ENCODE assay signal across 13 mouse cellular contexts in the genomic region with DNA sequence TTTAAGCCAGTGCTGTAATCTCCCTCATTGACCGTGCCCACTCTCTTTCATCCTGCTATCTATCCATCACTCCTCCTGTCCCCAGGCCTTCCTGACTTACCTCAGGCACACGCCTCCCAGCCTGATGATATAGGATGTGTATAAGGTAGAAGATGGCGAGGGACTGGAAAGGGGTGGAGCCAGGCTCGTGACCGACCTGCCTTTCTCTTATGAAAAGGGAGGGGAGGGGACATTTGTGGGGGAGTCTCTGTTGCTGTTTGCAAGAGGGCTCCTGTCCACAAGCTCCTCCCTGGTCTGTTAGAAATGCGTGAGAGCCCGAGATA. TPM values are rescaled to one million over a fixed set of nuclear protein-coding genes. Genes with fewer than 3 reads are reported as not detected.
DNase-seq lines count a peak whose midpoint lies in the region; ATAC-seq and TF ChIP-seq lines count a peak whose summit lies in the region.
"Had no signal": no experiment of that assay in that cellular context is flagged by ENCODE, and none has a peak within 500 bp of the region (broad histone marks: within the 10 kb centered on the region; RNA-seq: fewer than 3 reads in every experiment).

Tspo2 (minus strand) TSS at position 170 of the 323 bp plus-strand sequence.

- no peaks in the 10 kb centered on the region for H3K36me3 ChIP-seq in heart, embryonic 15.5 days
- no peaks in the 10 kb centered on the region for H3K36me3 ChIP-seq in ES-Bruce4 (ENCODE audit: control insufficient read depth, insufficient read depth, low read length, poor library complexity, severe bottlenecking)
- peaks cover 29% of the 10 kb centered on the region for H3K36me3 ChIP-seq in liver, embryonic 15.5 days (replicated peaks)
- H3K36me3 ChIP-seq: limb, embryonic 12.5 days had no signal

- 0 out of 2 replicates have a peak, but pooled peaks have one; percentile 26 for ATAC-seq in heart, embryonic 15.5 days (replicated peaks; ENCODE audit: insufficient number of reproducible peaks, insufficient read depth, low FRiP score, low read depth)
- ATAC-seq in erythroblast, adult 5-6 weeks (replicated peaks; ENCODE audit: low FRiP score, poor library complexity, severe bottlenecking) = peak; percentile 63
- ATAC-seq in liver, embryonic 15.5 days (ENCODE audit: insufficient read depth) = peak; percentile 77
- ATAC-seq in cerebellum, adult (ENCODE audit: insufficient number of reproducible peaks, low FRiP score, low TSS enrichment) = no peak

- 53% methylated on average over 7 of the region's 7 CpGs for WGBS in heart, embryonic 15.5 days
- 19% methylated on average over 7 of the region's 7 CpGs for WGBS in liver, embryonic 15.5 days (ENCODE audit: insufficient replicate concordance)

- H3K27me3 ChIP-seq in heart, embryonic 15.5 days = no peaks in the 10 kb centered on the region
- no peaks in the 10 kb centered on the region for H3K27me3 ChIP-seq in ES-Bruce4 (ENCODE audit: control insufficient read depth, insufficient read depth, low read length, poor library complexity, severe bottlenecking)
- H3K27me3 ChIP-seq in liver, embryonic 15.5 days = no peaks in the 10 kb centered on the region
- H3K27me3 ChIP-seq: limb, embryonic 12.5 days had no signal

- no peak within 1 kb of the TSS for H3K27ac ChIP-seq in heart, embryonic 15.5 days
- H3K27ac ChIP-seq in ES-Bruce4 (ENCODE audit: insufficient read depth, low read length) = no peak within 1 kb of the TSS
- H3K27ac ChIP-seq in liver, embryonic 15.5 days (replicated peaks) = peak within 1 kb of the TSS; percentile 97
- H3K27ac ChIP-seq: limb, embryonic 12.5 days had no signal

- TF ChIP-seq CTCF in ES-Bruce4 (IDR thresholded peaks at IDR 0.05; ENCODE audit: low read depth, low read length) = no peak

- H3K4me2 ChIP-seq in heart, embryonic 15.5 days = no peak within 1 kb of the TSS
- peak within 1 kb of the TSS; percentile 75 for H3K4me2 ChIP-seq in liver, embryonic 15.5 days
- H3K4me2 ChIP-seq: limb, embryonic 12.5 days had no signal

- TF ChIP-seq POLR2A in ES-Bruce4 (IDR thresholded peaks at IDR 0.05; ENCODE audit: insufficient read depth, low read length) = no peak

- no peak within 1 kb of the TSS for H3K4me3 ChIP-seq in heart, embryonic 15.5 days
- peak within 1 kb of the TSS; percentile 64 for H3K4me3 ChIP-seq in ES-Bruce4 (ENCODE audit: low read depth, low read length)
- peak within 1 kb of the TSS; percentile 64 for H3K4me3 ChIP-seq in liver, embryonic 15.5 days (replicated peaks)
- H3K4me3 ChIP-seq: limb, embryonic 12.5 days had no signal

- H3K4me1 ChIP-seq in heart, embryonic 15.5 days (replicated peaks) = no peaks in the 10 kb centered on the region
- H3K4me1 ChIP-seq in ES-Bruce4 (ENCODE audit: control insufficient read depth, insufficient read depth, low read length) = peaks cover 9% of the 10 kb centered on the region
- peaks cover 86% of the 10 kb centered on the region for H3K4me1 ChIP-seq in liver, embryonic 15.5 days (replicated peaks)
- H3K4me1 ChIP-seq: limb, embryonic 12.5 days had no signal

- H3K9ac ChIP-seq in heart, embryonic 15.5 days = no peak within 1 kb of the TSS
- H3K9ac ChIP-seq in ES-Bruce4 (ENCODE audit: low read depth, poor library complexity, severe bottlenecking) = no peak within 1 kb of the TSS
- H3K9ac ChIP-seq in liver, embryonic 15.5 days = peak within 1 kb of the TSS; percentile 66
- H3K9ac ChIP-seq: limb, embryonic 12.5 days had no signal

- no peaks in the 10 kb centered on the region for H3K9me3 ChIP-seq in heart, embryonic 15.5 days (replicated peaks)
- no peaks in the 10 kb centered on the region for H3K9me3 ChIP-seq in ES-Bruce4 (replicated peaks; ENCODE audit: control insufficient read depth, insufficient read depth, low read length, poor library complexity, severe bottlenecking)
- no peaks in the 10 kb centered on the region for H3K9me3 ChIP-seq in liver, embryonic 15.5 days (replicated peaks)
- H3K9me3 ChIP-seq: limb, embryonic 12.5 days had no signal

- DNase-seq in heart, postnatal 4 days = no peak
- no peak for DNase-seq in cerebellum, adult 9-11 months
- no peak for DNase-seq in left cerebral cortex, adult 11 months (ENCODE audit: low spot score)
- DNase-seq: B cell, adult 2 months; cerebellum, adult 11 months; thymus, adult 2 months had no signal

- no peak for TF ChIP-seq EP300 in ES-Bruce4 (IDR thresholded peaks at IDR 0.05; ENCODE audit: insufficient read depth, low read depth, low read length)

RNA-seq across cellular contexts. Expression of gene Tspo2, which starts in this region (rescaled TPM):
- 7.7 and 8.3 TPM in 2 replicates for polyA plus RNA-seq in heart, embryonic 15.5 days (2015; fragmentation: Nextera tagmentation; extraction: Ambion mirVana)
- under 1 TPM; 0.36 to 0.47 TPM for total RNA-seq in heart, postnatal 4 days (2021)
- 1.5 and 2.6 TPM in 2 replicates for polyA plus RNA-seq in ES-Bruce4 (2011; ENCODE audit: insufficient read depth, insufficient read length, low read depth, missing spikeins)
- 503 and 549 TPM in 2 replicates for total RNA-seq in erythroblast, adult 5-6 weeks (2015; ENCODE audit: low replicate concordance)
- 671 and 837 TPM in 2 replicates for total RNA-seq in erythroblast, adult 5-6 weeks (2017; ENCODE audit: low replicate concordance)
- 182 and 191 TPM in 2 replicates for polyA plus RNA-seq in liver, embryonic 15.5 days (2015; fragmentation: Nextera tagmentation; extraction: Ambion mirVana)
- total RNA-seq: layer of hippocampus, adult 8-10 months had no signal

Comparison
In these comparisons a context has a peak if more than half of its experiments do, and no peak if none do; other contexts are left out.
1. RNA of gene Tspo2 (total RNA-seq): 503 to 837 TPM in erythroblast, adult 5-6 weeks; 0.36 to 0.47 TPM in heart, postnatal 4 days; every median in the first group is over 100 times any median in the second.
2. RNA of gene Tspo2 (polyA plus RNA-seq): 182 to 191 TPM in liver, embryonic 15.5 days; 7.7 to 8.3 TPM in heart, embryonic 15.5 days and 1.5 to 2.6 TPM in ES-Bruce4; every median in the first group is over 10 times any median in the second.